Mouse (Mus musculus) limb, embryonic 10.5 days (tissue): Measurements from ENCODE around the gene Ypel4. TPM values are rescaled to one million over a fixed set of nuclear protein-coding genes. Genes with fewer than 3 reads are reported as not detected.
A peak's percentile ranks its signal among the peaks of the same experiment; 100 is the strongest.

ENCODE experiments used
- DNase-seq: peaks from one replicate; pipeline ENCODE4 v3.0.0-alpha.2; 2017; ENCODE audit warnings: low spot score
- H3K27ac ChIP-seq: fragments of 300-500 bp; sonication (generic); 2 replicates; pipeline ENCODE4 v1.5.1; 2016; ENCODE audit warnings: mild to moderate bottlenecking
- H3K27me3 ChIP-seq: fragments of 300-500 bp; sonication (generic); 2 replicates; pipeline ENCODE4 v1.6.1; 2016; ENCODE audit warnings: low read depth, mild to moderate bottlenecking; ENCODE audit not compliant: poor library complexity, severe bottlenecking
- H3K36me3 ChIP-seq: fragments of 300-500 bp; sonication (generic); 2 replicates; pipeline ENCODE4 v1.6.1; 2016; ENCODE audit warnings: mild to moderate bottlenecking, moderate library complexity
- H3K4me1 ChIP-seq: fragments of 300-500 bp; sonication (generic); 2 replicates; pipeline ENCODE4 v1.6.1; 2016
- H3K4me3 ChIP-seq: fragments of 300-500 bp; sonication (generic); 2 replicates; pipeline ENCODE4 v1.5.1; 2016; ENCODE audit warnings: mild to moderate bottlenecking, moderate library complexity
- H3K9me3 ChIP-seq: fragments of 300-500 bp; sonication (generic); replicated peaks from 2 replicates; pipeline ENCODE4 v1.6.1; 2016; ENCODE audit warnings: mild to moderate bottlenecking
- WGBS: fragments of 180-500 bp; shearing (Covaris S2); methylation state at CpG from one replicate; pipeline ENCODE4 v1.1.7; 2016; 5-methylcytosine and 5-hydroxymethylcytosine counted together
- microRNA counts: library from miRNA; unstranded; fragments of <30 nt; microRNA quantifications from one replicate; lab custom pipeline; 2017
- microRNA-seq: library from miRNA; unstranded; fragments of <30 nt; microRNA quantifications from one replicate; pipeline ENCODE4, GENCODE M21; 2017
- polyA plus RNA-seq: library from polyadenylated mRNA; unstranded; fragments of >200 nt; fragmentation: Nextera tagmentation; extraction: Ambion mirVana; gene quantifications from 2 replicates; pipeline ENCODE4 v1.2.1, GENCODE M21; 2016

Ypel4 gene
- polyA plus RNA-seq, 1 experiment from 2014 or later: 9.6 TPM

DNA sequence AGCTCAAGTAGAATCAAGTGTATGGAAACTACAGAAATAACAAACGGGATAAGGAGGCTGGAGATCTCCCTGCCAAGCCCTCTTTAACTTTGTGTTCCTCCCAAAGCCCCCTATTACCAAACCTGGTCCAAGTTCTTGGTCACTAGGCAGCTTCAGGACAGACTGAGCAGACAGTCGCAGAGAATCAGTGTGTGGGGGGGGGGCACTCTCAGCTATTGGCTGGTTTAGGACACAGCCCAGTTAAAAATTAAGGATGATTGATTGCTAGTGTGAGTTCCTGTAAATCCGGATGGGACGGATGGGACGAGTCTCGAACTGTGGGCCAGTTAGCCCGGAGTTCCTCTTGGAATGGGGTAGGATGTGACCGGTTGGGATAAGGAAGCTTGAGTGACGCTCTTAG, 41.4 kb downstream of the Ypel4 start, which contains the start of gene Serping1:
Serping1 (minus strand) TSS at position 204 of the 400 bp plus-strand sequence.
- peaks cover 16% of the 10 kb centered on the region for H3K4me1 ChIP-seq
- no peaks in the 10 kb centered on the region for H3K9me3 ChIP-seq
- H3K36me3 ChIP-seq: no peaks in the 10 kb centered on the region
- no peaks in the 10 kb centered on the region for H3K27me3 ChIP-seq
- 63% methylated on average over 9 of the region's 9 CpGs for WGBS
- peak within 1 kb of the TSS; percentile 50 for H3K4me3 ChIP-seq
- no peak for DNase-seq
- H3K27ac ChIP-seq: peak within 1 kb of the TSS; percentile 91

GRCm38 (mm10) chr2:84775665-84776064, 41.8 kb downstream of the Ypel4 start:
- DNase-seq: no peak
- H3K4me3 ChIP-seq: no peak overlapping the region
- no peak overlapping the region for H3K27ac ChIP-seq
- peaks cover 16% of the 10 kb centered on the region for H3K4me1 ChIP-seq
- no peaks in the 10 kb centered on the region for H3K27me3 ChIP-seq
- no peaks in the 10 kb centered on the region for H3K36me3 ChIP-seq
- 87% methylated on average over 6 of the region's 6 CpGs for WGBS
- H3K9me3 ChIP-seq: no peaks in the 10 kb centered on the region

GRCm38 (mm10) chr2:84777706-84778105, 43.8 kb downstream of the Ypel4 start:
- no peak overlapping the region for H3K27ac ChIP-seq
- no peak overlapping the region for H3K4me3 ChIP-seq
- no peaks in the 10 kb centered on the region for H3K36me3 ChIP-seq
- WGBS: 70% methylated on average over 3 of the region's 3 CpGs
- no peak for DNase-seq
- peaks cover 16% of the 10 kb centered on the region for H3K4me1 ChIP-seq
- no peaks in the 10 kb centered on the region for H3K27me3 ChIP-seq
- no peaks in the 10 kb centered on the region for H3K9me3 ChIP-seq

GRCm38 (mm10) chr2:84779210-84779609, 45.4 kb downstream of the Ypel4 start:
- Histone ChIP-seq H3K4me1 (peaks cover 12% of the 10 kb centered on the region), H3K27ac (no peak overlapping the region), H3K9me3 (no peaks in the 10 kb centered on the region), H3K27me3 (no peaks in the 10 kb centered on the region), H3K4me3 (no peak overlapping the region), H3K36me3 (no peaks in the 10 kb centered on the region)
- 62% methylated on average over 6 of the region's 6 CpGs for WGBS
- no peak for DNase-seq

- DNase-seq: no peak
- peaks cover 3% of the 10 kb centered on the region; the same call in 1 of the 2 replicates for H3K4me1 ChIP-seq
- H3K27ac ChIP-seq: no peak overlapping the region
- H3K9me3 ChIP-seq: no peaks in the 10 kb centered on the region
- WGBS: 92% methylated on average over 1 of the region's 1 CpGs
- H3K36me3 ChIP-seq: no peaks in the 10 kb centered on the region
- no peaks in the 10 kb centered on the region for H3K27me3 ChIP-seq
- no peak overlapping the region for H3K4me3 ChIP-seq
These were observed 49.5 kb downstream of the Ypel4 start for GRCm38 (mm10) chr2:84783315-84783714.

DNA sequence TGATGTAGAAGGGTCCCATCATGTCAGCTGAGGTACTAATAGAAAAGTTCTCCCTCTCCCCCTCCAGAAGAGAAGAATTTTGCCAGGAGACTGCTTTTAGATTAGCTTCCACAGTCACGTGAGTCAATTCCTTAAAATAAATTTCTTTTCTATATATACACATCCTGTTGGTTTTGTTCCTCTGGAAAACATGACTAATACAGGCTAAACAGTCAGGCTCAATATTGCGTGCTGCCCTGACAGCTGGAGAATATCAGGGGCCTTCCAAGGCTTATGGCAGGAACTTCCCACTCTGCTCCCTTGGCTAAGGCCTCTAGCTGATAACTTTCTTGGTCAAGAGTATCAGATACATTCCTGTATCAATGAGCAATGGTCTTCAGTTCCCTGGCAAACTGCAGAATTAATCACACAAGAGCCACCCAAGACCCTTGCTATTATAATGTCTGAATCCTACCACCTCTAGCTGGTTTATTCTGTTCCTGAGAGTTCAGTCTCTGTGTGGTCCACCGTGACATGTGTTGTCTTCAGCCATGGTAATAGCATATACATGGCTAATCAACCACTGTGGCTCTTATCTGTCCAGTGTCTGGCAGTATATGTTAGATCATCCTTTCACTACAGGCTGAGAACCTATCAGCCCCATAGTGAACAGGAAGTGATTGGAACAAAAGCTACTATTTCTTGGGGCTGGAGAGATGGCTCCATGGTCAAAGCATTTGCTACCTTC, 50.1 kb downstream of the Ypel4 start:
- WGBS: 89% methylated on average over 3 of the region's 3 CpGs
- H3K4me1 ChIP-seq: peaks cover 6% of the 10 kb centered on the region; the same call in 1 of the 2 replicates
- no peak overlapping the region for H3K27ac ChIP-seq
- no peak overlapping the region for H3K4me3 ChIP-seq
- H3K9me3 ChIP-seq: no peaks in the 10 kb centered on the region
- H3K36me3 ChIP-seq: no peaks in the 10 kb centered on the region
- no peaks in the 10 kb centered on the region for H3K27me3 ChIP-seq
- no peak for DNase-seq

MicroRNAs within 50 kb of the gene (microRNA counts, 519-probe panel; counts per million panel counts)
- microRNA mmu-miR-130a (lab: Ali Mortazavi, UCI): 7,696 counts per million, percentile 98 among the panel's probes with 10 or more counts

Small RNA genes within 50 kb of the gene (microRNA-seq; reads per million reads assigned to microRNA genes)
- gene Mir130a: 20,125 reads per million, percentile 98 among the genes with 10 or more reads in this experiment

Other genes starting within 250 kb of the Ypel4 start
- gene Ctnnd1, start 83.3 kb upstream of the Ypel4 start, polyA plus RNA-seq: 38.2 and 40.0 TPM in 2 replicates
- gene Btbd18, start 75.0 kb upstream of the Ypel4 start, polyA plus RNA-seq: 0.20 and 0.58 TPM in 2 replicates
- 507 and 566 TPM in 2 replicates for gene Selenoh, start 63.3 kb upstream of the Ypel4 start, polyA plus RNA-seq
- gene Gm28635, start 56.0 kb upstream of the Ypel4 start, polyA plus RNA-seq: not detected in 2 replicates
- gene Med19, start 55.7 kb upstream of the Ypel4 start, polyA plus RNA-seq: 41.1 and 43.4 TPM in 2 replicates
- 115 and 132 TPM in 2 replicates for gene Tmx2, start 54.9 kb upstream of the Ypel4 start, polyA plus RNA-seq
- gene Zdhhc5, start 18.9 kb upstream of the Ypel4 start, polyA plus RNA-seq: 33.7 and 34.3 TPM in 2 replicates
- 57.8 and 58.8 TPM in 2 replicates for gene Clp1, start 6.7 kb upstream of the Ypel4 start, polyA plus RNA-seq
- 7.6 and 8.2 TPM in 2 replicates for gene Gm19426, start 9.6 kb downstream of the Ypel4 start, polyA plus RNA-seq
- gene Serping1, start 41.4 kb downstream of the Ypel4 start, polyA plus RNA-seq: 9.3 and 10.8 TPM in 2 replicates
- gene Ube2l6, start 64.8 kb downstream of the Ypel4 start, polyA plus RNA-seq: 17.6 and 19.2 TPM in 2 replicates
- gene Smtnl1, start 88.6 kb downstream of the Ypel4 start, polyA plus RNA-seq: 0.11 and 0.56 TPM in 2 replicates
- gene Timm10, start 92.9 kb downstream of the Ypel4 start, polyA plus RNA-seq: 64.5 and 71.0 TPM in 2 replicates
- gene Slc43a1, start 104.8 kb downstream of the Ypel4 start, polyA plus RNA-seq: 36.6 and 42.6 TPM in 2 replicates
- gene Rtn4rl2, start 152.7 kb downstream of the Ypel4 start, polyA plus RNA-seq: 0.74 and 1.0 TPM in 2 replicates
- gene Slc43a3, start 202.5 kb downstream of the Ypel4 start, polyA plus RNA-seq: 30.4 and 32.8 TPM in 2 replicates
- 0.18 TPM in 1 of 2 replicates, not detected in the other for gene Prg2, start 246.4 kb downstream of the Ypel4 start, polyA plus RNA-seq